Mouse (Mus musculus) G1E (cell line): ENCODE measurements at regions not wholly inside any gene's neighbourhood (a gene's known extent, or its start where the extent isn't known, plus 50 kb on each side); places are given as distances from the start of the nearest gene placed in this dataset.

ENCODE experiments used
- CTCF ChIP-seq: IDR thresholded peaks from 2 replicates; pipeline ENCODE4 v1.5.1; 2012; ENCODE audit warnings: low read depth, low read length, inconsistent platforms, mixed read lengths
- POLR2AphosphoS5 ChIP-seq: IDR thresholded peaks from 2 replicates; pipeline ENCODE4 v1.6.1; 2012; ENCODE audit warnings: low read depth, low read length, inconsistent platforms; ENCODE audit not compliant: insufficient replicate concordance
- TAL1 ChIP-seq: conservative IDR thresholded peaks from 2 replicates; pipeline ENCODE4 v1.6.1; 2012; ENCODE audit warnings: low read depth, low read length, inconsistent platforms, mixed read lengths

GRCm38 (mm10) chr3:147062451-147062850, 210.3 kb downstream of the Ttll7 start:
- no peak for TF ChIP-seq CTCF
- TF ChIP-seq TAL1: no peak
- TF ChIP-seq POLR2AphosphoS5: no peak
